Mouse (Mus musculus) frontal cortex, postnatal 25 days (tissue): ENCODE results near the gene Hmg20a.

Source experiments
- DNase-seq, 2 experiments: peaks; one replicate each; pipeline ENCODE4 v3.0.0; 2022; ENCODE audit warnings: low spot score in 2 of 2

The Hmg20a gene

GRCm38 (mm10) chr9:56527951-56528350 is 109.5 kb downstream of the Hmg20a start:
- no peak for DNase-seq

- no peak for DNase-seq
These were observed 113.6 kb downstream of the Hmg20a start for GRCm38 (mm10) chr9:56531991-56532390.

GRCm38 (mm10) chr9:56533916-56534315 is 115.5 kb downstream of the Hmg20a start:
- no peak for DNase-seq

- no peak for DNase-seq
These were observed 116.3 kb downstream of the Hmg20a start for GRCm38 (mm10) chr9:56534727-56535126.

GRCm38 (mm10) chr9:56535361-56535760 is 117.0 kb downstream of the Hmg20a start:
- DNase-seq = no peak

GRCm38 (mm10) chr9:56540051-56540450 is 121.6 kb downstream of the Hmg20a start:
- DNase-seq = no peak

GRCm38 (mm10) chr9:56544687-56545475 is 126.5 kb downstream of the Hmg20a start:
- no peak for DNase-seq
